In genomic region chr1:97872493-97872892, GRCm38 (mm10) we compare ENCODE assay signal across 12 mouse cellular contexts.
A peak's percentile ranks its signal among the peaks of the same experiment; 100 is the strongest.
DNase-seq lines count a peak whose midpoint lies in the region; ATAC-seq and TF ChIP-seq lines count a peak whose summit lies in the region.
"Had no signal": no experiment of that assay in that cellular context is flagged by ENCODE, and none has a peak within 500 bp of the region (broad histone marks: within the 10 kb centered on the region; RNA-seq: fewer than 3 reads in every experiment).

No protein-coding gene starts in this region.

- no peaks in the 10 kb centered on the region for H3K9me3 ChIP-seq in forebrain, embryonic 14.5 days (replicated peaks; ENCODE audit: control insufficient read depth, low read length)
- H3K9me3 ChIP-seq in forebrain, embryonic 12.5 days = no peaks in the 10 kb centered on the region
- H3K9me3 ChIP-seq in lung, embryonic 14.5 days (ENCODE audit: low read depth, low read length) = no peaks in the 10 kb centered on the region
- no peaks in the 10 kb centered on the region for H3K9me3 ChIP-seq in midbrain, embryonic 16.5 days (replicated peaks; ENCODE audit: control insufficient read depth, low read length, poor library complexity, severe bottlenecking)
- no peaks in the 10 kb centered on the region for H3K9me3 ChIP-seq in liver, embryonic 11.5 days (ENCODE audit: control insufficient read depth, low read length)
- H3K9me3 ChIP-seq: heart, embryonic 13.5 days; megakaryocyte, embryonic 14.5 days had no signal

- TF ChIP-seq POLR2A in kidney, adult 2 months (IDR thresholded peaks at IDR 0.05; ENCODE audit: low read depth, low read length) = no peak

- H3K27ac ChIP-seq in forebrain, embryonic 14.5 days (ENCODE audit: low read depth, low read length) = no peak overlapping the region
- H3K27ac ChIP-seq in forebrain, embryonic 12.5 days = no peak overlapping the region
- no peak overlapping the region for H3K27ac ChIP-seq in lung, embryonic 14.5 days (ENCODE audit: low read depth)
- H3K27ac ChIP-seq in kidney, adult 2 months (ENCODE audit: insufficient read depth, low read depth, low read length) = no peak overlapping the region
- H3K27ac ChIP-seq in midbrain, embryonic 16.5 days (ENCODE audit: low read length) = no peak overlapping the region
- H3K27ac ChIP-seq in liver, embryonic 11.5 days (ENCODE audit: low read depth, low read length) = no peak overlapping the region
- H3K27ac ChIP-seq: heart, embryonic 13.5 days had no signal

- DNase-seq in forebrain, embryonic 14.5 days (ENCODE audit: low spot score) = peak; percentile 32
- DNase-seq in lung, embryonic 14.5 days = peak; percentile 50
- DNase-seq in lung, postnatal 4 days = no peak
- peak; percentile 46 for DNase-seq in kidney, adult 2 months
- DNase-seq in liver, embryonic 11.5 days (ENCODE audit: low spot score) = no peak
- DNase-seq in ovary, postnatal 36 days (ENCODE audit: low spot score) = no peak
- DNase-seq: liver; thymus, postnatal 36 days had no signal

- WGBS in forebrain, embryonic 14.5 days = 63% methylated on average over 5 of the region's 5 CpGs
- WGBS in forebrain, embryonic 12.5 days = 56% methylated on average over 5 of the region's 5 CpGs
- whole genome bisulfite sequencing in lung, embryonic 14.5 days = 54% methylated on average over 5 of the region's 5 CpGs
- 18% methylated on average over 5 of the region's 5 CpGs for WGBS in kidney, adult 2 months
- WGBS in midbrain, embryonic 16.5 days = 47% methylated on average over 5 of the region's 5 CpGs
- 73% methylated on average over 5 of the region's 5 CpGs for whole genome bisulfite sequencing in liver, embryonic 11.5 days

- ATAC-seq in forebrain, embryonic 14.5 days = no peak
- no peak for ATAC-seq in forebrain, embryonic 12.5 days (ENCODE audit: low FRiP score)
- peak; percentile 49; the same call in 1 of the 2 replicates for ATAC-seq in lung, embryonic 14.5 days (ENCODE audit: insufficient read depth)
- peak; percentile 36; the same call in 1 of the 2 replicates for ATAC-seq in midbrain, embryonic 16.5 days
- ATAC-seq in liver, embryonic 11.5 days (replicated peaks; ENCODE audit: low FRiP score) = no peak

- H3K27me3 ChIP-seq in forebrain, embryonic 14.5 days (replicated peaks; ENCODE audit: control insufficient read depth, insufficient read depth, low read length) = no peaks in the 10 kb centered on the region
- no peaks in the 10 kb centered on the region for H3K27me3 ChIP-seq in forebrain, embryonic 12.5 days
- H3K27me3 ChIP-seq in lung, embryonic 14.5 days (ENCODE audit: insufficient read depth, low read length) = no peaks in the 10 kb centered on the region
- no peaks in the 10 kb centered on the region for H3K27me3 ChIP-seq in kidney, adult 2 months (replicated peaks; ENCODE audit: control insufficient read depth, insufficient read depth, low read length)
- no peaks in the 10 kb centered on the region for H3K27me3 ChIP-seq in midbrain, embryonic 16.5 days (ENCODE audit: control insufficient read depth, insufficient read depth, low read depth, low read length)
- no peaks in the 10 kb centered on the region for H3K27me3 ChIP-seq in liver, embryonic 11.5 days (replicated peaks; ENCODE audit: control insufficient read depth, insufficient read depth, low read length)
- H3K27me3 ChIP-seq: heart, embryonic 13.5 days; megakaryocyte, embryonic 14.5 days had no signal

- no peak overlapping the region for H3K4me2 ChIP-seq in forebrain, embryonic 14.5 days (ENCODE audit: low read length)
- H3K4me2 ChIP-seq in forebrain, embryonic 12.5 days = no peak overlapping the region
- H3K4me2 ChIP-seq in lung, embryonic 14.5 days = no peak overlapping the region
- no peak overlapping the region for H3K4me2 ChIP-seq in midbrain, embryonic 16.5 days (ENCODE audit: low read length)
- no peak overlapping the region for H3K4me2 ChIP-seq in liver, embryonic 11.5 days
- H3K4me2 ChIP-seq: heart, embryonic 13.5 days had no signal

- H3K36me3 ChIP-seq in forebrain, embryonic 14.5 days (ENCODE audit: control insufficient read depth, insufficient read depth, low read length) = no peaks in the 10 kb centered on the region
- no peaks in the 10 kb centered on the region for H3K36me3 ChIP-seq in forebrain, embryonic 12.5 days (replicated peaks)
- H3K36me3 ChIP-seq in lung, embryonic 14.5 days (ENCODE audit: insufficient read depth) = no peaks in the 10 kb centered on the region
- H3K36me3 ChIP-seq in kidney, adult 2 months (ENCODE audit: control insufficient read depth, insufficient read depth, low read length) = no peaks in the 10 kb centered on the region
- no peaks in the 10 kb centered on the region for H3K36me3 ChIP-seq in midbrain, embryonic 16.5 days (ENCODE audit: control insufficient read depth, insufficient read depth, low read length)
- no peaks in the 10 kb centered on the region for H3K36me3 ChIP-seq in liver, embryonic 11.5 days (ENCODE audit: control insufficient read depth, insufficient read depth, low read length)

- no peaks in the 10 kb centered on the region for H3K4me1 ChIP-seq in forebrain, embryonic 14.5 days (ENCODE audit: control insufficient read depth, insufficient read depth, low read length)
- no peaks in the 10 kb centered on the region for H3K4me1 ChIP-seq in forebrain, embryonic 12.5 days
- H3K4me1 ChIP-seq in lung, embryonic 14.5 days (ENCODE audit: insufficient read depth) = no peaks in the 10 kb centered on the region
- no peaks in the 10 kb centered on the region for H3K4me1 ChIP-seq in kidney, adult 2 months (ENCODE audit: control insufficient read depth, insufficient read depth, low read length)
- H3K4me1 ChIP-seq in midbrain, embryonic 16.5 days (ENCODE audit: control insufficient read depth, insufficient read depth, low read length) = no peaks in the 10 kb centered on the region
- H3K4me1 ChIP-seq in liver, embryonic 11.5 days (replicated peaks; ENCODE audit: control insufficient read depth, insufficient read depth, low read length) = no peaks in the 10 kb centered on the region
- H3K4me1 ChIP-seq: heart, embryonic 13.5 days; megakaryocyte, embryonic 14.5 days had no signal

- no peak overlapping the region for H3K9ac ChIP-seq in forebrain, embryonic 14.5 days (ENCODE audit: low read length)
- H3K9ac ChIP-seq in forebrain, embryonic 12.5 days = no peak overlapping the region
- no peak overlapping the region for H3K9ac ChIP-seq in lung, embryonic 14.5 days
- no peak overlapping the region for H3K9ac ChIP-seq in midbrain, embryonic 16.5 days (ENCODE audit: low read depth, low read length)
- no peak overlapping the region for H3K9ac ChIP-seq in liver, embryonic 11.5 days (ENCODE audit: low read depth, low read length)
- H3K9ac ChIP-seq: heart, embryonic 13.5 days had no signal

- H3K4me3 ChIP-seq in forebrain, embryonic 14.5 days (ENCODE audit: low read depth, low read length) = no peak overlapping the region
- H3K4me3 ChIP-seq in forebrain, embryonic 12.5 days (replicated peaks) = no peak overlapping the region
- H3K4me3 ChIP-seq in lung, embryonic 14.5 days (ENCODE audit: low read depth, low read length) = no peak overlapping the region
- no peak overlapping the region for H3K4me3 ChIP-seq in kidney, adult 2 months (ENCODE audit: insufficient read depth, low read depth, low read length)
- no peak overlapping the region for H3K4me3 ChIP-seq in midbrain, embryonic 16.5 days (ENCODE audit: low read depth, low read length)
- no peak overlapping the region for H3K4me3 ChIP-seq in liver, embryonic 11.5 days (ENCODE audit: low read depth, low read length)
- H3K4me3 ChIP-seq: heart, embryonic 13.5 days; megakaryocyte, embryonic 14.5 days had no signal

- TF ChIP-seq CTCF in lung, embryonic 14.5 days (IDR thresholded peaks at IDR 0.05; ENCODE audit: low read depth) = peak; percentile 48
- TF ChIP-seq CTCF in kidney, adult 2 months (conservative IDR thresholded peaks at IDR 0.05; ENCODE audit: insufficient read depth, insufficient read length, low read depth, low read length) = no peak

Comparison
In these comparisons a context has a peak if more than half of its experiments do, and no peak if none do; other contexts are left out.
1. DNase-seq: peak in forebrain, embryonic 14.5 days (single experiment), lung, embryonic 14.5 days (single experiment) and kidney, adult 2 months (single experiment); none in lung, postnatal 4 days (0 of 2), liver, embryonic 11.5 days (single experiment) and ovary, postnatal 36 days (single experiment).
2. ATAC-seq: peak in lung, embryonic 14.5 days (single experiment) and midbrain, embryonic 16.5 days (single experiment); none in forebrain, embryonic 14.5 days (single experiment), forebrain, embryonic 12.5 days (single experiment) and liver, embryonic 11.5 days (single experiment).